Mouse (Mus musculus) layer of hippocampus, adult 11-12 months (tissue): ENCODE data around the gene G0s2.

ENCODE experiments used
- DNase-seq: peaks from one replicate; pipeline ENCODE4 v3.0.0; 2022; ENCODE audit warnings: low spot score

Gene G0s2

DNA sequence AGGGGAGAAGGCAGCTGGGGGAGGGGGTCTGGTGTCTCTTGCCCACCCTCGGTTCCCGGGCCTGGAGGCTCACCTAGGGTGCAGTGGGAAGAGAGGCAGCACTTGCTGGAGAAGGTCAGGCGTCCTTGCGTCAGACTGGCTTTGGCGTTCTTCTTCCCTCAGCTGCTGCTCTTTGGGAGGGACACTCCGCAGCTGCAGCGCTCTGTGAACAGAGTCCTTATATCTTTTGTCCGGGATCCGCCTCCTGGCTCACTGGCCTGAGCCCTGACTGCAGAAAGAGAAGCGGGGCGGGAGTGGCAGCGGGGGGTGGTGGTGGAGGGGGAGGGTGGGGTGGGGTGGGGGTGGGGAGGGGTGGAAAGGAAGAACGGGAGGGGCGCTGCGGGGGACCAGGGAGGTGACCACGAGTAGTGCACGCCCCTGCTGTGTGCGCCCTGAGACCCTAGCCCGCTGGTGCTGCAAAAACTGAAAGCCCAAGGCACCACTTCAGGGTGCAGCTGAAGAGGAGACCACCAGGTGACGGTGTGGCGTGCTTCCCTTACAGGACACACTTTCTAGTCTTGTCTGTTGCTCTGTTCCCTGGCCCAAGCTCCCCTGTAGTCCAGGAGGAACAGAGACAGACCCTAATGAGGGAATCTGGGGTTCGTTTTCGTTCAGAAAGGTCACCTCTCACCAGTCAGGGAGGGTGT lies at the start of gene G0s2:
Gene G0s2 (minus strand): TSS at position 302 of the 686 bp plus-strand sequence.
- DNase-seq, result peak; percentile 74

DNA sequence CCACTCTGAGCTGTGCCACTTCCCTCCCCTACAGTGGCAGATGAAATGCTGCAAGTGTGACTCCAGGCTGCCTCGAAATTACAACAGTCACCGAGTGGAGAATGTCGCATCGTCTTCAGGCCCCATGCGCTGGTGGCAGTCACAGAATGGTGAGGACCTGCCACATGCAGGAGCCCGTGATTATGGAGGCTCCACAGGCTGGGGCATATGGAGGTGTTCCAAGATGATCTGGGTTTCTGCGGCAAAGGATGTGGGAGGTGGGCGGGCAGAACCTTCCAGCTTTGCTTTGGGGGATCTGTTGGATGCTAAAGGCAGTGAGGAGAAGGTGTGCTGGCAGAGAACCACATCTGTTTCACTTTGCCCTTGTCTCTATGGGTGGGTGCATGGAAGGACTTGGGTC lies 47.4 kb upstream of the G0s2 start:
- DNase-seq, result no peak

DNA sequence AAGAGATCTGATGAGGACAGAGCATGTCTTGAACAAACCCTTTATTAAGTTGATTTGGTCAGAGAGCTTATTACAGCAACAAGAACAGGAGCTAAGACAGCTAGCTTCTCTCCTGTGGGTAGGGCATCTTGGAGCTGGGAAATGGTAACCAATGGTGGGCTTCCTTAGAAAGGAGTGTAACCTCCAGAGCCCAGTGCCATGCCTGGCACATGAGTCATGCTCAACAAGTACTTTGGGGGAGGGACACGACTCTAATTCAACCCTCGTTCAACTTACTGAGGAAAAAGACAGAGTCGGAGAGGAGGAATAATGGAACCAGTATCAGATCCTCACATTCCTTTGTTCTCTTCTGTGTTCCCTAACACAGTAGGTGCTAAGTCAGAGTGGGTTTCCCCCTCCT lies 46.7 kb upstream of the G0s2 start:
- DNase-seq, result no peak

DNA sequence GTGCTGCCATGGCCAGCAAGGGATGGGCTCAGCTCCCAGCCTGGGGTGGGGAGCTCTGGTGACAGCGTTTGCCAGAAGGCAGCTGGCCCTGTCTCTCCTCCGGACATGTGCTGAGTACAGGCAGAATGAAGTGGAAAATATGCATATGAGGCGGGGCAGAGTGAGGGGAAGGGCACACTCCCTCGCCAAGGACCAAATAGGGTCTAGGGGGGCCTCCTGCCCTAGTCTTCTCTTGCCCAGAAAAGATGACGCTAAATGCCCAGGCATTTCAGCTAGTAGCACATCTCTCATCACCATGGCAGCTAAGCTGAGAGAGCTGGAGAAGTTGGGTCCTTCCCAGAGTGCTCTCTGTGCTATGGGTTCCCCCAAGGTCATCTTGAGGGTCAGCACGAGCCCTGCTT lies 44.1 kb upstream of the G0s2 start:
- peak; percentile 54 for DNase-seq

DNA sequence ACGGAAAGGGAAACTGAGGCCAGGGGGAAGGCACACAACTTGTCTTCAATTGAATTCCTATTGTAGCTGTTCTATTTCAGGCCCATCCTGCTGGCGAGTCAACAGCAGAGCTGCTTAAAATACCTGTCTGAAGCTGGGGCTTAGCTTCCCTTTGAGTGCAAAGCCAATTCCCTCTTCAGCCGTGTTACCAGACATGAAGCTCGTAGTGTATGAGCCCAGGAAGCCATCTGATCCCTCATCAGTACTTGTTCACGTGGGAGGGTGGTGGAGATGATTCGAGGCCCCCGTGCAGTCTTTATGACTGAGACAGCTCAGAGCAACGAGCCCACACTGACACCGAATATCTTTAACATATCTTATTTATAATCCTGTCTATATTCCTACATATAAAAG lies 43.3 kb upstream of the G0s2 start:
- no peak for DNase-seq

DNA sequence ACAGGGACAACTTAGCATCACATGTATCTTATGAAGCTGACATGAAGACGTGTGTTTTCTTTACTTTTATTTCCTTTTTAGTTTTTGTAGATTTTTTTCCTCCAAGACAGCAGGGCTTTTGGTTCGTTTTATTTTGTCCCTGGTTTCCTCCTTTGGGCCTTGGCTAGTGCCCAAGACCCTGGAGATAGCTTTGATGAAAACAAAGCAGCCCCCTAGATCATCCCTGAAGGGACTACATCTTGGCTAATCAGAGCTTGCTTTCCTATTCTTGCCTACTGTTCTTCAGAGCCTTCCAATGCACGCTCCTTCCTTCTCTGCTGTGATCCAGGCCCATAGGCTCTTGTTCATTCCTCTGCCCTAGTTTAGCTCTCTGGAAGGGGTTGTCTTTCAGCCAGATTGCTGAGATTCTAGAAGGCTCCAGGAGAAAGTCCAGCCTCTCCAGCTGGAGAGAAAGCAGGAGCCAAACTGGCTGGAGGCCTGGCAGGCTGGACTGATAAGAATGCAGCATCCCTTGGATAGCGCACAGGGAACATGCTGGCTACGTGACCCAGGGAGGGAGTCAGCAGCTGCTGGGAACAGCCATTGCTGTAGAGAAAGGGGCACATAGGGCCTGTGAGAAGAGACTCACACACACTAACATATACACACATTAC lies 42.8 kb upstream of the G0s2 start:
- peak; percentile 52 for DNase-seq

DNA sequence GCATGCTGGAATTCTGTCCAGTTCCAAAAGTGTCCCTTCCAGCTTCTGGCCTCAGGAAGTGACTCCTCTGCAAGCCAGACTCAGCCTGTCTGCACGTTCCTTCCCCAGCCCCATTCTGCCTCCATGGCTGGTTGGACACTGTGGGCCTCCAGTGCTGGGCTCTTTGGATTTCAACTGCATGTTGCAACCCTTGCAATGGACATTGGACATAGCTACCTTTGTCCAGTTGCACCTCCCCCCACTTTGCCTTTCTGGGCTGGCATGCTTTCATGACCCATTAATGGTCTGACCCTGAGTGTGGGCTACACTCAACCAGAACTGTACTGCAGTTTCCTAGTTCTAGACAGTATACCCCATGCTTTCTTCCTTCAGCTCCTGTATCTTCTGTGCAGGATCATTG lies 38.6 kb upstream of the G0s2 start:
- DNase-seq, result no peak

DNA sequence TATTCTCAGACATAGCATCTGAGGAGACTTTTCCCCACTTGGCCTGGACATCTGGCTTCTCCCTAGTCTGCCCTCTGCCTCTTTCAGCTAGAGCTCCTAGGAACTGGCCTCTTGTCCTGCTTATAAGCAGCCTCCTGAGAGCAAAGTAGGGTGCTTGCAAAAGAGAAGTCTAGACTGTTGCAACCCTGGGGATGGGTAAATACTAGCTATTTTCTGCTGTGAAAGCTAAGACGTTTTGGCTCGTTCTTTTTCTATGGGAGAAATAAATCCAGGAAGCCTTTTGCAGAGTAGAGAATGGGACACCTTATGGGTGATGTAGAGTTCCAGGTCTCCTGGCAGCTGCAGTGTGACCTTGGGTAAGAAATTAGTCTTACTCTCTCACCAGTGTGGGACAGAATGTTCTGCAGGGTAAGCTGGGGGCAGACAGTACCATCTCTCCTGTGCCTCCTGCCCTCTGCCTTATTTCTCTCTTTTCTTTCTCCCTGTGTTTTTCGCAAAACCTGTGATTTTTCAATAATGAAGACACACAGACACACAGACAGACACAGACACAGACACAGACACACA lies 37.6 kb upstream of the G0s2 start:
- no peak for DNase-seq

DNA sequence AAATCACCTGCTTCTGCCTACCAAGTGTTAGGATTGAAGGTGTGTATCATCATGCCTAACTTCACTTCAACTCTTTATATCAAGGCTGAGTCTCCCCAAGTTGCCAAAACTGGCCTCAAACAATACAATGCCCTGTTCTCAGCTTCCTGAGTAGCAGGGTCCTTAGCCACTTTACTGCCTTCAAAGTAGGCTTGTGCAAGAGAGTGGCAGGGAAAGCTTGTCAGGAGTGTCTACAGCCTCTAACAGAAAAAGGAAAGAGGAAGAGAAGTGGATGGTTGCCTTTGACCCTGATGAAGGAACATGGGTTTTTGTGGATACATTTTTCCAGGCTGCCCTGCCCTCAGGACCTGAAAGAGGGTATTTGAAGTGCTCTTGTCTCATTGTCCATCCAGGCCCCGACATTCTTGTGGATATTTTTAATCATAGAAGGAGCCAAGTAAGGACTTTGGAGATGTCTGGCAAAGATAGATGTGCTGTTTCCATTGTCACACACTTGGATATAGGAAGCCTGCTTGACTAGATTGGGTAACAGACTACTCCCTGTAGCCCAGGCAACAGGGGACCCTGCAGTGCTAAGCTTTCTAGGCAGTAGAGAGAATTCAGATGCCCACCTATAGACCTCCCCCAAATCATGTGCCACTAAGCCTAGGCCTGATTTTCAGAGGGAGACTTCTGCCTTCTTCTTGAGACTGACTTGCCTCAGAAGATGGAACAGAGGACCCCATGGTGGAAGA lies 36.9 kb upstream of the G0s2 start:
- no peak for DNase-seq

DNA sequence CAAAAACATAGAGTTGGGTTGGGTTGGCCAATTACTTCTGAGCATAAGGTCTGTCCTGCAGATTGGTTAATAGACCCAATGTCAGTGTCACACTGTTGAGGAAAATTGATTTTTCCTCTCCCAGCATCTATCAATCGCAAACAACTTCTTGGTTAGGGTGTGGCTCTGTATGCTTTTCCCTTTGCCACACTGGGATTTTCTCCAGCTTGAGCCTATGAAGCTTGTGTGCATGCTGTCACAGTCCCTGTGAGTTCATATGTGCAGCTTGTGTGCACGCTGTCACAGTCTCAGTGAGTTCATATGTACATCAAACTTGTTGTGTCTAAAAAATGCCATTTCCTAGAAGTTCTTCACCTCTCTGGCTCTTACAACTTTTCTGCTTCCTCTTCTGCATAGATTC lies 33.8 kb upstream of the G0s2 start:
- no peak for DNase-seq

DNA sequence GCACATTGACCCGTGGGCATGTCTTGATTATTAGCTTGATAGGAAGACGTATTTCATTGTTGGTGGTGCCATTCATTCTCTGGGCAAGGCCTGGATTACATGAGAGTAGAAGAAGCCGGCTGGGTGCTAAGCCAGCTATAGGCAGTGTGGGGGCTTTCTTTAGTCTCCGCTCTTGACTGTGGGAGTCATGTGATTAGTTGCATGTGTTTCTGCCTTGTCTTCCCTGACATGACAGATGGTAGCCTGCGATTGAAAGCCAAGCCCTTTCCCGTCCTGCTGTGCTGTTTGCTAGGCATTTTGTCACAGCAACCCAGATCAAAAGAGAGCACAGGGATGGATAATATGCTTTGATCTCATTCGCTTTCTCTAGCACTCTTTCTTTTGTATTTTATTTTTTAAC lies 32.4 kb upstream of the G0s2 start:
- DNase-seq, result peak; percentile 41

DNA sequence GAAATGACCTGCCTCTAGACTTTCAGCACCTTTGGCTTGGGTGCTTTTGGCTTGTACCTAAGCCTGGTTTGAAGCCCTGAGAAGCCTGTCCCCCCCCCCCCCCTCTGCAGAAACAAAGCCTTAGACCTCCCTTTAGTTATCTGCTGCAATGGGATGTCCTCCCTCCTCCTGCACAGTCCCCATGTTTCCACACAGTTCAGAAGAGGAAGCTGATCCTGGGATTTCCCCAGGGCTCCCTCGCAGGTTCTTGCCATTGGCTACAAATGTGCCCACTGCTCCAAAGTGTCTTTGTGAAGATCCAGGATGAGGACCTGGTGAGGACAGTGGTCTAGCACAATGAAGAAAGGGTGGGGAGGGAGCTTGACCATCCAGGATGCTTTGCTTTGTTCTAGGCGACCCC lies 30.1 kb upstream of the G0s2 start:
- no peak for DNase-seq

DNA sequence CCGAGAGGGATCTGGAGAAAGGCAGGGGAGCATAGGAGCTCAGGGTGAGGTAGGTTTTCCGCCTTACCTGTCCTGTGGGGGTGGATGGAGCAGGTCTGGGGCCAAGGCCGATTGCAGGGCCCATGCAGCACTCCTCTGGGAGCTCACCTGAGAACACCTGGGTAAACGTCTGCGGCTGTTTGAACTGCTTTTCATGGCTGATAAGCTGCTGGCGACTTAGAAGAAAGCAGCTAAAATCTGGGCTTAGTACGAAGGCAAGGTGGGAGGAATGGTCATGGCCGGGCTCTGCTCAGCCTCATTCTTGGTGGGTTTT lies 29.0 kb upstream of the G0s2 start:
- DNase-seq, result no peak

DNA sequence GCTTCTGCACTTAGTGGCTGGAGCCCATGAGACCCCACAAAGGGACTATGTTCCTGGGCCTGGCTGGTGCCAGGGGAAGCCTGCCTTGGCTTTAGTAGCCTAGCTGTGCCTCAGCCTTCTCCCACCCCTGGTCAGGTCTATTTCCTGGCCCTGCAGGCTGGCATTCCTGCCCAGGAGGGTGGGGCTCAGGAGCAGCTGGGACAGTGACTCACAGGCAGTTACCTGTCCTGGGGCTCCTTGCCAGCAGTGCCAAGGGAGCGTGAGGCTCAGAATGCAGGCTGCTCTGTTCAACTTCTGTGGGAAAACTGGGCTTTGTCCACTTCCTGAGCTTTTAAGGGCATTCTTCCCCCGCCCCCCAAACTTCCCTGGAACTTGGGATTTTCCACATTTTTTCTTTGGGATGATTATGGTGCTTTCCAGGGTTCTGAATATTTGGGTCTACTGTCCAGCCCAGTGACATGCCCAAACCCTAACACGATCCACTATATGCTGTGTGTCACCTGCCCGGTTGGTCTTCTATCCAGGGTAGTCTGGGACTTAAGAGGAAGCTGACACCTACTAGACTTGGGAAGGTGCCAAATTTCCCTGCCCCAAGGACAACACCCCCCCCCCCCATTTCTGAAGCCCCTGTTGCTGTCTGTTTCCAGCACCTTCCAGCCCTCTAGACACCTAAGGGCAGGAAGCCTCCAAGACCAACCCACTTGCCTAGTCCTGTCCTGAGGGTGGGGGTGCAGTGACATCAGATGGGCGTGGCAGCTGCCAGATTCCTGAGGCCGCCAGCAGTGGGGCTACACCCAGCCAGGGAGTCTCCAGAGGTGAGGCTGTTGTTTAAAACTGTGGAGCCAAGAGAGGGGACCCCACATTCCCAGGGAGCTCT lies 28.4 kb upstream of the G0s2 start:
- no peak for DNase-seq

DNA sequence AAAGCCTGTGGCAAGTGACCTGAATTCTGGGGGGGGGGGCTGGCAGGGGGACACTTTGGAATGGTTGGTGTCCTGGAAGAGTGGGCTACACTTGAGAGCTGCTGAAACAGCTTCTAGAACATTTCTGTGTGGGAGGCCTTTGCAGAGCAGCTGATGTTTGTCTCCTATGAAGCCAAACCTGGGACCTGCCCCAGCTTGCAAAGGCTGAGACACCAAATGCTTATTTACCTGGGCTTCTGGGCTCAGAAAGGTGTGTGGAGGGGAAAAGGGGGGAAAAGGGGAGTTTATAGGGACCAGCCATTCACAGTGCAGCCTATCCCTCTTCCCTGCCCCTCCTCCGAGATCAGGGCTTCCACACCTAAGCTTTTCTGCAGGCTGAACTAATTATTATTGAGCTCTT lies 27.0 kb upstream of the G0s2 start:
- no peak for DNase-seq

DNA sequence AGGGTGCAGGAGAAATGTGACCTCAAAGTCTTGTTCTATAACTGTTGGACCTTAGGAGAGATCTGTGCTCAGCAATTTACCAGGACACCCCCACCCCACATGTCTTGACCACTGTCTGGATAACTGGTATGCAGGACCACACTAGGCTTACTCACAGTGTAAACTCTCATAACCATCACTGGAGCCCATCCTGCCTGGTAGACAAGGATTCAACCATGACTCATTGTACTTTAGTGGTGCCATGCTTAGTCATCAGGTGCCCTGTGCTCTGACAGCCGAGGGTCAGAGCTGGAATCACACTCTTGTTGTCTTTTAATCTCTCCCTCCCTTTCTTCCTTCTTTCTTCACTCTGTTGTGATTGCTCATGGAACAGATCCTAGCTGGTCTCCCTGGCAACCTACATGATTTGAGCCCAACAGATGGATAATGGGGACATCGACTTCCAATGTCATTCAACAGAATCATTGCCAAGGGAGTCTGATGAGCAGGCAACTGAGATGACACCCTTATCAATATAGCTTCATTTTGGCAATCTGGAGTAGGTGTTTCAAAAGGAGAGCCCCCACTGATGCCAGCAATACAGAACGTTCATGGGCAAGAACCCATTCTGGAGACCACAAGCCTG lies 25.2 kb upstream of the G0s2 start:
- no peak for DNase-seq

DNA sequence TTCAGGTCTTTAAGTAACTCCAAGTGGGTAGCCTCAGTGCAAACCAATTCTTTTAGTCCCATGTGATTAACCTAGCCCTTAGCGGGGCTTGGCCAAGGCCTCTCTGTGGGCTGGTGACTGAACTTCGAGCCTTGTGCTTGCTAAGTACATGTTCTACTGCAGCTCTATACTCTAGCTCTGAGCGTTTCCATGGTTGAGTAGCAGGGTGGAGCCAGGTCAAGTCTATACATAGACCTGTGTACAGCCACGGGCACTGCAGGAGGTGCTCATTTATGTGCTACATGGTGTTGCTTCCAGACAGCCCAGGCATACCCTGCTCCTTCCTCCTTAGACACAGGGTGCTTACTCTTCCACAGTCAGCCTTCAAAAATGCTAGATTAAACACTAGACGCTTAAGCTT lies 22.9 kb upstream of the G0s2 start:
- DNase-seq, result no peak

DNA sequence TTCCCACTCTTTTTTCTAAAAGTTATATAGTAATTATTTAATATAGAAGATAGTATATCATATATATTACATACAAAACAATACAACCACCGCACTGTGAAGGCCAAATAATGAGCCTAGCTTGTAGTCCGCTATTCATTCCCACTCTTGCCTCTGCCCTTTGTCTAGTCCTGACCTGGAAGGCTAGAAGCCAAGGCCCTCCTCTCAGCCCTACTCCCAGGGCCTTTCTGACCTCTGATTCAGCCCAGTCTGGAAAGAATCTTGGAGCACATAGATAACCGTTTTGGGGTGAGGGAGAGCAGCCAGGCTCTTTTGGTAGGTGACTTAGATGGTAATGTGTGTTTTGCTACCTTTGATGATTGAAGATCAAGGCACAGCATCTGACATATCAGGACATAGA lies 20.9 kb upstream of the G0s2 start:
- DNase-seq, result no peak

DNA sequence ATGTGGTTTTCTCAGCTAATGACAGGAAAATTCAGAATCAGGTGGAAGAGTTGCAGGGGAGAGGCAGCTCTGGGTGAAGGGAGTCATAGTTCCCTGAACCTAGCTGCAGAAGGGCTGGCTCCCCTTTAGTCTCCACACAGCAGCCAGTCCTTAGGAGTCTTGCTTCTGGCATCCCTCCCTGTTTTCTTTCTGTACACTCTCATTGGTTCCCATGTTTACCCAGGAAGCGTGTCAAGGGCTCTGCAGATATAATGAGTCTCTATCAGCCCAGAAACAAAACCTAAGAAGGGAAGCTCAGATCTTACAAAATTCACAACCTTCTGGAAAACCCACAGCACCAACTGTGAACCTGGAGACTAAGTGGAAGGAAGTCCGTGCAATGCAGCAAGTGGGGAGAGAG lies 20.0 kb upstream of the G0s2 start:
- no peak for DNase-seq

DNA sequence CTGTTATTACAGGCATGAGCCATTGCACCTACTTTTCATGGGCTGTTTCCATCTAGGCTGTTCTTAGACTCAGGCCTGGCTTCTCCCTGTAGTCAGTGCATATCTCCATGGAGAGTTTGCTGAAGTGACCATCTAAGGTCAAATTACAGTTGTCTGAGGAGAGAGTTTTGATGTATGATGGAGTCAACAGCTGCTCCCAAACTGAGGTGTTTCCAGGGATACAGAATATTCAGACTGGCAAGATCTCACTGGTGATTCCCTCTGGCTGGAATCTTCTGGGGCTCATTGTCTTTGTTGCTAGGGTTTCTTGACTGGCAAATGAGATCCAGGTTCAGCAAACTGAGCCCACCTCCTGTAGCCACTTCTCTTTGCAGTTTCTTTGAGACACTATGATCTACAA lies 17.7 kb upstream of the G0s2 start:
- DNase-seq, result no peak

DNA sequence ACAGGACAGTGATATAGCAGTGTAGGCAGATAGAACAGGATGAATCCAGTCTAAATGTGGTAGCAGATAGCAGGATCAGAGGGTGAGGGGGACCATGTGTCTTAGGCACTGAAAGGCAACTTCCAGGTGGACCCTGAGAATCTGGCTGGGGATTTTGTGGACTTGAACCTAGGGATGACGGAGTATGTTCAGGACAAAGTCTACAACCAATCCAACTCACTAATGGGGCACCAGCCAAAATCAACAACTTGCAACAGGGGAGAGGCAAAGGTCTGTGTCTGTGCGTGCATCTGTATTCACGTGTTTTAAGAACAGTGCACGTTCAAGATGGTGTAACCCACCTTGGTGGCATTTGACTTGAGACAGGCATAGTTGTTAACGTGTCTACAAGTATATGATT lies 16.9 kb upstream of the G0s2 start:
- DNase-seq, result no peak

DNA sequence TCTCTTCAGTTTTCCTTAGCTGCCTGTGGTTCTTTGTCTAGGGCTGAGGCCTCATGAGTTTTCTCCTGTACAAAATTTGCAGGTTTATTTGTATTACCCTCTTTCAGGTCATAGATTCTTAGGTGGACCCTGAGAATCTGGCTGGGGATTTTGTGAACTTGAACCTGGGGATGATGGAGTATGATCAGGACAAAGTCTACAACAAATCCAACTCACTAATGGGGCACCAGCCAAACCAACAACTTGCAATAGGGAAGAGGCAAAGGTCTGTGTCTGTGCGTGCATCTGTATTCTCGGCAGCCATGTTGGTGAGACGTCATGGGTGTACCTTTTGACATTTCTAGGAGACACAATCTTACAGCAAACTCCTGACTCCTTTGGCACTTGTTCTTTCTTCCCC lies 16.1 kb upstream of the G0s2 start:
- DNase-seq, result no peak
